Mouse (Mus musculus) olfactory bulb, adult 2 months (tissue): ENCODE measurements at regions not wholly inside any gene's neighbourhood (a gene's known extent, or its start where the extent isn't known, plus 50 kb on each side); places are given as distances from the start of the nearest gene placed in this dataset.

Experiments used
- CTCF ChIP-seq: fragments of 200-500 bp; IDR thresholded peaks from 2 replicates; pipeline ENCODE4 v1.5.1; 2012; ENCODE audit warnings: low read depth, mild to moderate bottlenecking, low read length, moderate library complexity; ENCODE audit not compliant: insufficient read depth
- POLR2A ChIP-seq: fragments of 200-500 bp; IDR thresholded peaks from 2 replicates; pipeline ENCODE4 v1.6.1; 2012; ENCODE audit warnings: mild to moderate bottlenecking, low read depth, low read length, moderate library complexity; ENCODE audit not compliant: insufficient read depth

DNA sequence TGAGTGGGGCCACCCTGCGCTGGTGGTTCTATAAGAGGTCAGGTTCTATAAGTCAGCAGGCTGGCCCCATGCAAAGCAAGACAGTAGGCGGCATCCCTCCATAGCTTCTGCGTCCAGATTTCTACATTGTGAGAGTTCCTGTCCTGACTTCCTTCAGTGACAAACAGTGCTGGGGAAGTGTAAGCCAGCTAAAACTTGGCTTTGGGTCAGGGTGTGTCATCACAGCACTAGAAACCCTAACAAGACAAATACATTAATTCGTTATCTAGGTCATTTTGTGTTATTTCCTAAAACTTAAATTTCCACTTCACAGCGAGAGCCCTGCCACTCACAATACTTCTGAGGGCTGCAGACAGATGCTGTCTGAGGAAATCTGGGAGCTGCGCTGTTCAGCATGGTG, 181.3 kb downstream of the Ifng start:
- no peak for TF ChIP-seq POLR2A
- no peak for TF ChIP-seq CTCF
